Mouse (Mus musculus) small intestine, adult 2 months (tissue): ENCODE data around the gene Sgk1.

Experiments
- CTCF ChIP-seq: fragments of 200-500 bp; IDR thresholded peaks from 2 replicates; pipeline ENCODE4 v1.5.1; 2012; ENCODE audit warnings: low read depth, mild to moderate bottlenecking, control low read depth, inconsistent platforms, low read length, moderate library complexity, mixed read lengths; ENCODE audit not compliant: insufficient replicate concordance, insufficient read length; ENCODE audit errors: extremely low read depth
- POLR2A ChIP-seq: fragments of 200-500 bp; IDR thresholded peaks from 2 replicates; pipeline ENCODE4 v1.6.1; 2012; ENCODE audit warnings: low read depth, mild to moderate bottlenecking, control low read depth, inconsistent platforms, low read length, moderate library complexity

GRCm38 (mm10) chr10:21922716-21923350, 40.8 kb downstream of the Sgk1 start:
- TF ChIP-seq CTCF = no peak
- TF ChIP-seq POLR2A = no peak
